Mouse (Mus musculus): ENCODE data around the gene Slc16a13.

The Slc16a13 gene

DNA sequence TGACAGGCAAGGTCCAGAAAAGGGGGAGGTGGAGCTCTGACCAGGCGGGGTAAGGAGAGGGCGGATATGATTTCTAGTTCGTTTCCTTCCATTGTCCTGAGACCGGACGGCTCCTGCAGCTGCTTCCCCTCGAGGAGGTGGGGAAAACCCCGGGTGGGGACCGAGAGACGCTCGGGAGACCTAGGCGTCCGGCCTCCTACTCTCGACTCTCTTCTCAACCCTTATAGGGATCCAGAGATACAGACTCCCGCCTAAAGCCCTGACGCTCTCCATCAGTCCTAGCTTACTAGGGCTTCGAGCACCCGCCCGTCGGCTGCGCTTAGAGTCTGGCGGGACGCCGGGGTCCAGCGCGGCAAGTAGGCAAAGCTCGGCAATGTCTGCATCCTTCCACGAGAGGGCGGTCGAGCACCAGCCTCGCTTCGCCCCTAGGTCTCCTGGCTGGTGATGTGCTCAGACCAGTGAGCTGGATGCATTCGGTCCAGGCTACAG lies 9.4 kb upstream of the Slc16a13 start:
- DNase-seq (ENCODE audit: low read depth) = peak; percentile 92

DNA sequence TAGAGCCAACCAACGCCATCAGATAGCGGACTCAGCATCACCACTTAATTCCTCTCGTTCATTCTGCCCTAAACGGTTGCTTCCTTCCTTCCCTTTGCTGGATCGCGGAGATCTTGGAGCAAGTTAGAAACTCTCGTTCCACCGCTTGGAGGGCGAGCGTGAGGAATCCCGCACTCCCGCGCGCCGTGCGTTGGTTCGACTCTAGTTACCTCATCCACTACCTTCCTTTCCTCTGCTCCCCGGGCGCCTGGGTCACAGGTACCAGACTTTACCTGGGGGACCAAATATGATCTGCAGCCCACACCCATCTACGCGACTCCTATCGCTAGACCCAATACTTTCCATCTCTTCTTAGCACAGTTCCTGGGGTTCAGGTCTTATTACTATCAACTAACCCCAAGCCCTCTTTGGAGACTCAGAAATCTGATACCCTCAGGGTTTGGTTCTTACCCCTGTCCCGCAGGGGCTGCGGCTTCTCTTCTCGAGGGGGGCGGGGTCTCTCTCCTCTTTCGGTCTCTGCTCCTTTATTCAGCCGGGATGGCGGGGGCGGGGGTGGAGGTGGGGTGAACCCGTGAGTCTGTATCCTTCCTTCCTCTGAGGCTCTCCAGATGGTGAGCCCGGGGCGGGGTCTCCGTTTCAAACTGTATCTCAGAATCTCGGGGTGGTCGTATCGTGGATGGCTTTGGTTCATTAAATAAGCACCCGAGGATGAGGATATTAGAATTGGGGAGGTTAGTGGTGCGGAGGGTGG lies 8.6 kb upstream of the Slc16a13 start, which contains the start of gene Bcl6b:
TSS of gene Bcl6b (minus strand) at position 539 of the 751 bp plus-strand sequence.
- peak; percentile 64 for DNase-seq (ENCODE audit: low read depth)

DNA sequence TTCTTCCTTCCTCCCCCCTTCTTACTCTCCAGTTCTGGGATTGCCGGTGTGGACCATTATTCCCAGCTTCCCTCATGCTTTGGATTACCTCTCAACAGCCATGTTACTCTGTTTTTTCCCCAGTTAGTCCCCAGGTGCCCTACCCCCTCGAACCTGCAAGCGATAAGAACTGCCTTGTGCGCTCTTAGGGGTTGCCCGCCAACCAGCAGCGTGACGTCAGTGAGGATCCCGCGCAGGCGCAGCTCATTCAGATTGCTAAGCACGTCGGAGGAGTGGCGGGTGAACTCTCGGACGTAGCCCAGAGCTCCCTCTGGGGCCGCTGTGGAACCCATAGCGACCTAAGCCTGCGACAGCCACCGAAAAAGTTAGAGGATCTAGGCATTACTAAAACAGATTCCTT lies 8.0 kb upstream of the Slc16a13 start:
- DNase-seq (ENCODE audit: low read depth) = peak; percentile 93

DNA sequence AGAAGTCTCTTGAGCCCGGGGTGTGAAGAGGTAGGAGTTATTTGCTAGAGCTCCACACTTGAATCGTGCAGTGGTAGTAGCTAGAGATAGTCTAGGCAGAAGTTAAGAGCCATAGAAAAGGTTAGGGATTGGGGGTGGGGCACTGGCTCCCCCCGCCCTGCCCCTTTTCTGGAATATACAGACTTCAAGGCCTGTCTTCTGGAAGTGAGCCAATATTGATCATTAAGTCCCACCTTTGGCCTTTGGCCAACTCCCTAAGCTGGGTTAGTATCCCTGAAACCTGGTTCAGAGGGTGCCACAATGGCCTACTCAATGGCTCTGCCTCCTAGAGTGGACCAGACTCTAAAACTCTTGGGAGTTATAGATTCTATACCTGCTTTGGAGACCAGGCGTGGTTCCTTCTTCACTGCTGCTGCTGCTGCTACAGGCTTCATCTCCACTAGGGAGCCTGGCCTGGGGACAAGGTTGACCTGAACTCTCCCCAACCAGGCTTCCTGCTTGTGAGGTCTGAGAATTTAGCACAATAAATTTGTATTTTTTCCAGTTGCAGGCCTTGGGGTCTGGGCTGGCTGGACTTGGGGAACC lies 6.9 kb upstream of the Slc16a13 start:
- DNase-seq (ENCODE audit: low read depth) = no peak

DNA sequence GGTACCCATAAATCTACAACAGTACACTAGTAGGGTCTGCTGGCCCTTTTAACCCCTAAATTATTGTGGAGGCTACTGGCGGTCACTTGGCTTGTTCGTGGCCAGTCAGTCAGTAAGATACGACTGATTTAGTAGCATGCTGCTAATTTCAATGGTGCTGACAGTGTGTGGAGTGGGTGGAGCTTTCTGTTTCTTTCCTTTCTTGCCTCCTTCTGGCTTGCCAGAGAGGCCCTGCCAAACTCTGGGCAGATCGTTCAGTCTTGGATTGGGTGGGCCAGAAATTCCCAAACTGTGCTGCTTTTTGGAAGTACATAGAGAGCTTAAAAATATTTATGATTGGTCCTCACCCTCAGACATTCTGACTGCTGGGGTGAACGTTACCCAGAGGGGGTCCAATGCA lies 6.3 kb upstream of the Slc16a13 start:
- no peak for DNase-seq (ENCODE audit: low read depth)

DNA sequence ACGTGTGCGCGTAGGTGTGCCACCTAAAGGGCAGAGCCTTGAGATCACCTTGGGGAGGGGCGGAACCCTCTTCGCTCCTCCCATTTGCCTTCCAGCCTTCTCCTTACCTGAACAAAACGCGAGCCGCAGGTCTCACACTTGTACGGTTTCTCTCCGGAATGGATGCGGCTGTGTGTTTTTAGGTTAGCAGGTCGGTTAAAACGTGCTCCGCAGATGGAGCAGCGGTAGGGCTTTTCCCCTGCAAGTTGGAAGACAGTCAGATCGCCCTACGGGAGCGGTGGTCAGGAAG lies 5.7 kb upstream of the Slc16a13 start:
- no peak for DNase-seq (ENCODE audit: low read depth)

DNA sequence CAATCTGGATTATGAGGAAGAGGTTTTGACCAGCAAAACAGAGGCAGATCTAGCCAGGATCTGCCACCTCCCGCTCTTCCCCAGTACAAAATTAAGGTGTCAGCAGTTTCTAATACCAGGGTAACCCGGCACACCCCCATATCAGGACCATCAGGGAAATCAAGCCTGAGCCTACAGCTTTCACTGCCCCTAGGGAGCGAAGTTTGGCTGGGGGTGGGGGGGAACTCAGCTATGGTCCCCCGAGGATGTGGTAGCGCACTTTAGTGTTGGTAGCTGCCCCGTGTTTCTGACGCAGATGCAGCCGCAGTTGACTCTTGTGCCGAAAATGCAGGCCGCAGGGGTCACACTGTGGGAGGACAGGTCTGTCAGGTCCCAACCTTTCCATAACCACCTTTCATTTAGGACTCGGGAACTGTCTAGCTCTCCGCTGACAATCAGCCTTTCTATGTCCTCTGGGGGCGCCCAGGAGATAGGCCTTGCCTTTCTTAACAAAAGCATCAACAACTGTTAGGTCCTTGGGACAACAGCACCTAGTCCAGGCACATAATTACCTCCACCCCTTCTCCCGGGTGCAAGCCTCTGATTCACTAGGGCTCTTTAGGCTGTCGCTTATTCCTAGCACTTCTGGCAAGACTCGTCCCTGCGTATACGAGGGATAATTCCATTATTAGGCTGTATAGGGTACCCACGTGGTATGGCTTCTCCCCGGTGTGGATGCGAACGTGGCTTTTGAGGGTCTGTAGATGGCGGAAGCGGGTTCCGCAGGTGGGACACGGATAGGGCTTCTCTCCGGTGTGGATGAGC lies 5.1 kb upstream of the Slc16a13 start:
- DNase-seq (ENCODE audit: low read depth) = no peak

DNA sequence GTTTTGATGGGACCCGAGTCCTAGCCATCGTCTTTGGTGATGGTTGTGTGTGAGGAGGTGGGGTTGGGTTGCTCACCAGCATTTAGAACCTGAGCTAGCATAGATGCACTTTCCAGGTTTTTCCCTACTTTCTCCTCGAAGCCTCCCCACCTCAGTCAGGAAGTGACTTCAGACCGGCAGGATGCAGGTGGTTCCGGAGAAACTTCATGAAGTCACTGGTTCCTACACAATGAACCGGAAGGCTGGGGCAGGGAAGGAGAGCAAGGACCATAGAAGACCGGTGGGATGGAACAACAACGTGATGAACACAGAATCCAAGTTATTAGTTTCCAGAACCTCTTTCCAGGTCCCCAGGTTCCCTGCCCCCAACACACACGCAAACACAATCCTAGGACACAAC lies 2.9 kb upstream of the Slc16a13 start:
- no peak for DNase-seq (ENCODE audit: low read depth)

DNA sequence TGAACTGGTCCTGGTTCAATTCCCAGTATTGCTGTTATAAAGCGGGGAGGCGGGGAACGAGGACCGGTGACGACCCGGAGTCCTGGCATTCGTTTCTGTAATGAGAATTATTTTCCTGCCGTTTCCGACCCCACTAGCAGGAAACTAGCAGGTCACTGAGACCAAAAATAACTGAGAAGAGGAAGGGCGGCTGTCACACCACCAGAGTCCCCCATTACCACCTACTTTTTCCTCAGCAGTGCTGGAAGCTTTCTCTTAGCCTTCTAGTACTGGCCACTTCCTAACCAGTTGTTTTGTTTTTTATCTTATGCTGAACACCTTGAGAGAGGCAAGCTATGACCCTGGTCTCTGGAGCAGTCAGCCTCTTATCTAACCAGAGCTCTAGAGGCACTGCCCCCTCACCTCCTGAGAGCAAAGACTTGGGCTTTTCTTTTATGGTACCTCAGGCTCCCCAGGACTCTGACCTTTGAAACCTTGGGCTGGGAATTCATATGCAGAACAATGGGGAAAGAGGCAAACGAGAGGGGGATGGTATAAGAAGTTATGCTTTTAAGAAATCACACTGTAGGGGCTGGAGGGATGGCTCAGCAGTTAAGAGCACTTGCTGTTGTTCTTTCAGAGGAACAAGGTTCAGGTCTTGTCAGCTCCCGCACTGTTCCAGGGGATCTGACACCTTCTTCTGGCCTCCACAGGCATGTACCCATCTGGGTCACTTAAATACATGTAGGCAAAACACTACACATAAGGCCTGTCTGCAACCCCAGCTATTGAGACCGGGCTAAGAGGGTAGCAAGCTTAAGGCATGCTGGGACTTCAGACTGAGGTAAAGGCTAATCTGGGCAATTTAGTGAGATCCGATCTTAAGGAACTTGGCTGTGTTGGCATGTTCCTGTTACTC lies 988 bp upstream of the Slc16a13 start:
- DNase-seq (ENCODE audit: low read depth) = peak; percentile 38

DNA sequence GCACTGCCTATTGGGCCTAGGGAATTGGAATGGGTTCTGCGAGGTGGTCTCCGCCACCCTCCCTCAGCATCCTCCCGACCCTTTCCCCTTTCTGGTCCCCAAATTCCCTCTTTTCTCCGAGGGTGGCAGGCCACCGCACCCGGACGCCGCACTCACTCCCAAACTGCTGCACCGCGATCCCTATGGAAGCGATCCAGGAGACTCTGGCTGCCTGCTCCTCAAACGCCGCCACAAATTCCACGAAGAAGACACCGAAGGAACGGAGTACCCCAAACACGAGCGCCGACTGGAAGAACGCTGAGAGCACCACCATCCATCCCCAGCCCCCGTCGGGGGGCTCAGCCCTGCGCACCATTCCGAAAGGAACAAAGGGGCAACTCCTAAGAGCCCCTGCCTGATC lies 541 bp downstream of the Slc16a13 start:
- DNase-seq (ENCODE audit: low read depth) = no peak

DNA sequence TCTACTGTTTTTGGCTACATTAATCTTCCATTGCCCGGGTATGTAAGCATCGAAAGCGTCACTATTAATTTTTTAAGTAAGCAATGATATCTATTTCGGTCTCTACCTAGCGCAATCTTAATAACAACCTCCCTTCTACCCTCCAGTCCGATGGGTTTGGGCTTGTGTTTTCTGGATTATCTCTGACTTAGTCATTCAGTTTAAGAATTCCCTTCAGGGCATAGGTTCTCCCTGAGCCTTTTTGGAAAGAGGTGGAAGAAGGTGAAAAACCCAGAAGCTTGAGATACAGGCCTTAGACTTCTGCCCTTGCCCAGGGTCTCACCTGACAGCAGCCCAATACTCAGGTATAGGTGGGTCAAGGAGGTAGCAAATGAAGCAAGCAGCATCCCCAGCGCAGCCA lies 991 bp downstream of the Slc16a13 start:
- no peak for DNase-seq (ENCODE audit: low read depth)

DNA sequence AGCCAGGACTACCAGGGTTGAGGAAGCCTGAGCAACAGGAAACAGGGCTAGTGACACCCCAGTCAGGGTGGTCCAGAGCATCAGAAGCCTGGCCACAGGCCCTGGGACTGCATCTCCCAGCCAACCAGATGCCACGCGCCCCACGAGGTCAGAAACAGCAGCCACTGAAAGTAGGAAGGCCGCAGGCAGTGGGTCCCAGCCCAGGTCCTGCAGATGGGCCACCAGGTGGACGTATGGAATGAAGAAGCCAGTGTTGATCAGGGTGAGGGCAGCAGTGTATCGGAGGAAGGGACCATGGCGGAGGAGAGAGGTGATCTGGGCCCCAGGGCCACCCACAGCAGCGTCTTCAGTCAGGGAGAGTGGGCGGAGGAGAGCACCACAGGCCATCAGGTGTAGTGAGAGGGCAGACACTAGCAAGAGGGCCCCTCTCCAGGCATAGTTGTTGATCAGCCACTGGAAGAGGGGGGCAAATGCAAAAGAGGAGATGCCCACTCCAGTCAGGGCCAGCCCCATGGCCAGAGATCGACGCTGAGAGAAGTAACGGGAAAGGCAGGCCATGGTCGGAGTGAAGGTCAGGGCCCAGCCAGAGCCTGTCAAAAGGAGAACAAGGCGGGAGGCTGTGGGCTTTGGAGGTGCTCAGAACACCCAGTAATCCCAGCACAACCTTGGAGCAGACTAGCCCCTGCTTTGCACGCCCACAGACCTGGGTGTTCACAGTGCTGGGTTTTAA lies 2.0 kb downstream of the Slc16a13 start:
- no peak for DNase-seq (ENCODE audit: low read depth)

DNA sequence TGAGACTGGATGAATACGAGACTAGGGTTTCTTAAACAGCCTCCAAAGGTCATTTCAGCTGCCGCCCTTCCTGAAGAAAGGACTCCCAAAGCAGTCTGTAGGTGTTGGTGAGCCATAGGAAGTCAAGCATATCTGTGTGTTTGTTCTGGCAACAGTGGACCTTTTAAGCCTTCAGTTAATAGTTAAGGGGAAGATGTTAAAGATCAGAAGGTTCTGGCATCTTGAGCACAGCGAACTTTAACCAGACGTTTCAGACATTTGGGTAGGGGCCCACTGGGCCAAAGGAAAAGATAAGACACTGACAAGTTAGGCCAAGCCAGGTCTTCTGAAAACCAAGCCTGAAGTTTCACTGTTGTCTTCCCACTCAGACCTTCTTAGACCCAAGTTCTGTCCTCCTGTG lies 2.8 kb downstream of the Slc16a13 start:
- DNase-seq (ENCODE audit: low read depth) = no peak

DNA sequence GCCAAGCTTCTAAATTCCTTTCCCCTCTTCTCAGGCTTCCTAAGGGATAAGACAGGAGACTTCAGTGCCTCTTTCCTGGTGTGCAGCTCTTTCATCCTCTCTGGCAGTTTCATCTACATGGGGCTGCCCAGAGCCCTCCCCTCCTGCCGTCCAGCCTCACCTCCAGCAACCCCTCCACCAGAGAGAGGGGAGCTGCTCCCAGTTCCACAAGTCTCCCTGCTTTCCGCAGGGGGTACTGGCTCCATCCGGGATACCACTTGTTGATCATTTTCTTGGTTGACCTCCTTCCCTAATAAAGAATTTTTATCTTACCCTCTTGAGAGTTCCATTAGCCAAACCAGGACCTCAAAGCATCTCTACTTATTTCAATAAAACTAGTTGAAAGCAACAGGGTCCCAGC lies 4.8 kb downstream of the Slc16a13 start:
- DNase-seq (ENCODE audit: low read depth) = no peak

DNA sequence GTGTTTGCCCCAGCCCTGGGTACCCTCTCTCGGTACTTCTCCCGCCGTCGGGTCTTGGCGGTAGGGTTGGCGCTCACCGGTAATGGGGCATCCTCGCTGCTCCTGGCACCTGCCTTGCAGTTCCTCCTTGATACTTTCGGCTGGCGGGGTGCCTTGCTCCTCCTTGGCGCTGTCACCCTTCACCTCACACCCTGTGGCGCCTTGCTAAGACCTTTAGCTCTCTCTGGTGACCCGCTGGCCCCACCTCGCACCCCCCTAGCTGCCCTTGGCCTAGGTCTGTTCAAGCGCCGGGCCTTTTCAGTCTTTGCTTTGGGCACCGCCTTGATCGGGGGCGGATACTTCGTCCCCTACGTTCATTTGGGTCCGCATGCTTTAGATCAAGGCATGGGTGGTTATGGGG lies 5.6 kb downstream of the Slc16a13 start:
- DNase-seq (ENCODE audit: low read depth) = no peak

DNA sequence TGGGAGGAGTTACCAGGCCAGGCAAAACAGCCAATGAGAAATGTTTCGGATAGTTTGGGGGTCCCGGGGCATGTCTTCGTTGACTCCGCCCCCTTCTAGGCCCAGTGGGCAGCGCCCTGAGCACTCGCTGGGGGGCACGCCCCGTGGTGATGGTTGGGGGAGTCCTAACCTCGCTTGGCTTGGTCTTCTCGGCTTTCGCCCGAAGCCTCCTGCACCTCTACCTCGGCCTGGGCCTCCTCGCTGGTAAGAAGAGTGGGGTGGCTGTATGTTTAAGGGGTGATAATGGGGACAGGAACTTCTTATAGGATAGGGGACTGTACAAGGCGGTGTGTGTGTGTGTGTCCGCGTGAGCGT lies 6.0 kb downstream of the Slc16a13 start:
- DNase-seq (ENCODE audit: low read depth) = peak; percentile 17

DNA sequence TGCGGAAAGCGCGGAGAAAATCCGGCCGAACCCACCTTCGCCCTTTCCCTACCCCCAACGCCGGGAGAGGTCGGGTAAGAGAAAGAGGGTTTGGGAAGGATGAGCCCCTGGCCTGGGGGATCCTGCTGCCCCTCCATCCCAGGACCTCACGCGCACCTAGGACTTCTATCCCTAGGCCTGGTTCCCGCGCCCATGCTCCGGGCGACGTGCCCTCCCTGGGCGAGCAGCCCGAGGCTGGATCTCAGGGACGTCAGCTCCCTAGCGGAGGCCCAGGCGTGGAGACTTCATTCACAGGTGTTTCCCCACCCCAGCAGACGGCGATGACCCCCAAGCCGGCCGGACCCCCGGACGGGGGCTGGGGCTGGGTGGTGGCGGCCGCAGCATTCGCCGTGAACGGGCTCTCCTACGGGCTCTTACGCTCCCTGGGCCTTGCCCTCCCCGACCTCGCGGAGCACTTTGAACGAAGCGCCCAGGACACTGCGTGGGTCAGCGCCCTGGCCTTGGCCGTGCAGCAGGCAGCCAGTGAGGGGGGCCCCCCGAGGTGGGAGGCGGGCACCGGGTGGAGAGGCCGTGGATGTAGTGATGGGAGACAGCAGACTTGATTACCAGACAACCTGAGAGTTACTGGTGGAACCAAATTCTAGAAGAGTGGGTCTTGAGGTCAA lies 6.5 kb downstream of the Slc16a13 start:
- DNase-seq (ENCODE audit: low read depth) = no peak

DNA sequence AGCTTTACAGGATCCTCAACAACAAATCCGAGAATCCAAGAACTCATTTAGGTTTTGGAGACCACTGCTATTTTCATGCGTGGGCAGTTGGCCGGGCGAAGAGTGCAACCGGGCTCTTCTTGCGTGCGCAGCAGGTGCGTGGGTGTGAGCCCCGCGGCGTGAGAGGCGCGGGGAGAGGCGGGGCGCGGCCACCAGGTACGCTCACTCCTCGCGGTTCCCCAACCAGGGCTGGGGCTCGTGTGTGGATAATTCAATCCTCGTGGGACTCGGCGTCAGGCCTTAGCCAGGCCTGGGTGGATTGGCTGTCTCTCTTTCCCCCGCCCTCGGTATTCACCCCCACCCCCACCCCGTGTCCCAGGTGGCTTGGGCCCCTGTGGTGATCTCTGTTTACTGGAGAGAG lies 7.1 kb downstream of the Slc16a13 start:
- DNase-seq (ENCODE audit: low read depth) = peak; percentile 37

DNA sequence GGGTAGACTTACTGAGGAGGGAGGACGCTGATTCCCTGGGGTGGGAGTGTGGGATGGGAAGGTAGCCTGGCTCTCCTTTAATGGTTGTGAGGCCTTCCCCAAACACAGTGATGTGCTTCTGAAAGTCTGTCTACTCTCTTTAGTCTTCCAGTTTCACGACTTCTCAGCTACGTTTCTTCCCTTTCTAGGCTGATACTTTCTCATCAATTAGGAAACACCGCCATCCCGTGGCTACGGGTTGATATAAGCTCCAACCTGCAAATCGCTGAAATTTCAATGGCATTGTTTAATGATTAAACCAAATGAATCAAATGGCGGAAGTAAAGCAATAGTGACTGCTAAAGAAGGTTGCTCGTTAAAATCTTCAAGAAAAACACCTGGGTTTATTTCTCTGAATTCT lies 8.0 kb downstream of the Slc16a13 start:
- DNase-seq (ENCODE audit: low read depth) = peak; percentile 78

DNA sequence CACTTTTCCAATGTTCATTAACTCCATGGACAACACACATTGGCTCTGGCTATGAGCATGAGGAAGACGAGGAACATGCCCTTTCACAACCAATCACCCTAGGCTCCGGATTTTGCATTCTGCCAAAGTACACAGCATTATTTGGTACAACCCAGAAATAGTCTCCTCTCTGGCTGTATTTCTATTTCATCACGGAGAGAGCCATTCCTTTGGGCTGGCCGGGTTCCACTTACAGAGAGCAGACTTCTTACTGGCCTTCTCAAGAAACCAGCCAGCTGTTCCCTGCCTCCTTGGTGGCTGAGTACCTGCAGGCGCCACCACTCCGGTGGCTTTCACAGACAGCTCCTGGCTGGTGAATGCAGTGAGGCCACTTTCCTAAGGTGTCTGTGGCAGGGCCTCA lies 8.4 kb downstream of the Slc16a13 start, which contains the start of gene Slc16a11:
TSS of gene Slc16a11 (plus strand) at position 330 of the 400 bp plus-strand sequence.
- no peak for DNase-seq (ENCODE audit: low read depth)

DNA sequence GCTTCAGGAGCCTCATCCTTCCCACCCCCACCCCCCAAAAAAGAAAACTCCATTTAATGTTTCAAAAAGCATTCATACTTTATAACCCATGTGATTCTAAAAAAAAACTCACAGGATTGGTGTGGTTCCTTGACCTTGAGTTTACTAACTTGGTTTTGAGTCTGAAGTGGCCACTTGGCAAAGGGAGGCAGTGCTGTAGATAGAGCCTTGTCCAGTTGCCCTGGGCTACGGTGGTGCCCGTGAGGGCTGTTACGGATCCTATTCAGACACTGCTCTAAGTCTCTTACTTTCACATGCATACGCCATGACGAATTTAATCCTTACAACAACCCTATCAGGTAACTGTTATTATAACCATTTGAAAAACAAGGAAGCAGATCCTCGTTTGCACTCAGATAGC lies 8.9 kb downstream of the Slc16a13 start:
- DNase-seq (ENCODE audit: low read depth) = no peak

All from induced T-regulatory cell, adult 2 months (primary cell).